Mouse (Mus musculus) gastrocnemius, adult 18-20 months (tissue): ENCODE measurements at regions not wholly inside any gene's neighbourhood (a gene's known extent, or its start where the extent isn't known, plus 50 kb on each side); places are given as distances from the start of the nearest gene placed in this dataset.

Experiments used
- DNase-seq: peaks from one replicate; pipeline ENCODE4 v3.0.0; 2021; ENCODE audit warnings: low spot score

GRCm38 (mm10) chr5:54178966-54179547 is 180.8 kb downstream of the Stim2 start:
- no peak for DNase-seq

- peak; percentile 43 for DNase-seq
Observed at GRCm38 (mm10) chr5:54180192-54180611, 181.9 kb downstream of the Stim2 start.

GRCm38 (mm10) chr5:54180640-54181326 is 182.5 kb downstream of the Stim2 start:
- DNase-seq: no peak

- DNase-seq: no peak
Observed at GRCm38 (mm10) chr5:54181327-54181863, 183.1 kb downstream of the Stim2 start.

GRCm38 (mm10) chr5:54182754-54183153 is 184.5 kb downstream of the Stim2 start:
- DNase-seq: peak; percentile 5

- no peak for DNase-seq
Observed at GRCm38 (mm10) chr5:54185662-54186061, 187.4 kb downstream of the Stim2 start.

GRCm38 (mm10) chr5:54186076-54186676 is 187.9 kb downstream of the Stim2 start:
- DNase-seq: no peak

- DNase-seq: no peak
Observed at GRCm38 (mm10) chr5:54191688-54192087, 193.4 kb downstream of the Stim2 start.

- DNase-seq: no peak
Observed at GRCm38 (mm10) chr5:54194846-54195245, 196.5 kb downstream of the Stim2 start.

- DNase-seq: no peak
Observed at GRCm38 (mm10) chr5:54200032-54200431, 201.7 kb downstream of the Stim2 start.

GRCm38 (mm10) chr5:54200587-54200986 is 202.3 kb downstream of the Stim2 start:
- no peak for DNase-seq

GRCm38 (mm10) chr5:54211457-54211856 is 213.2 kb downstream of the Stim2 start:
- no peak for DNase-seq

- no peak for DNase-seq
Observed at GRCm38 (mm10) chr5:54212038-54212589, 213.8 kb downstream of the Stim2 start.

GRCm38 (mm10) chr5:54225031-54225430 is 226.7 kb downstream of the Stim2 start:
- DNase-seq: no peak

- DNase-seq: no peak
Observed at GRCm38 (mm10) chr5:54234580-54234979, 236.3 kb downstream of the Stim2 start.

GRCm38 (mm10) chr5:54235226-54235625 is 236.9 kb downstream of the Stim2 start:
- DNase-seq: no peak

- no peak for DNase-seq
Observed at GRCm38 (mm10) chr5:54237226-54237625, 238.9 kb downstream of the Stim2 start.

- DNase-seq: no peak
Observed at GRCm38 (mm10) chr5:54238646-54239167, 240.4 kb downstream of the Stim2 start.

GRCm38 (mm10) chr5:54239586-54239985 is 241.3 kb downstream of the Stim2 start:
- no peak for DNase-seq

- no peak for DNase-seq
Observed at GRCm38 (mm10) chr5:54241169-54241917, 243.0 kb downstream of the Stim2 start.

- DNase-seq: no peak
Observed at GRCm38 (mm10) chr5:54242126-54242525, 243.8 kb downstream of the Stim2 start.
